Comparison of ENCODE assay signal across 14 mouse cellular contexts in the genomic region with DNA sequence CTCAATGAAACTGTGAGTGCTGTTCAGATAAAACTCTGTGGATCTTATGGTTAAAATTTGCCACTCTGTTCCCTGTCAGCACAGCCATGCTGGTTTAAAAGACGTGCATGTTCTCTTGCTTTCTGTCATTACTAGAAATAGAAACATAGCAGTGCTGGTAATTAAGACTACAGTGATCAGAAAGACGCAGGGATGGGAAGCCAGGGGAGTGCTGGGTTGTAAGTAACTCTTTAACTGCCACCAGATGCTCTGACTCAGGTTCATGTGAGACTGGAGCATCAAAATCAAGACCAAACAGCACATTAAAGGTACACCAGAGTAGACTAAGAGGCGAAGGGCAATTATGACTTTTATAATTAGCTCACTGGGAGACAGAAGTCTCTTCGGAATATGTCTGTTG.
"Had no signal": no experiment of that assay in that cellular context is flagged by ENCODE, and none has a peak within 500 bp of the region (broad histone marks: within the 10 kb centered on the region; RNA-seq: fewer than 3 reads in every experiment).

No protein-coding gene starts in this region.

- H3K4me2 ChIP-seq: liver, embryonic 11.5 days; liver, embryonic 15.5 days; midbrain, embryonic 13.5 days; stomach, embryonic 15.5 days had no signal

- H3K27ac ChIP-seq: left cerebral cortex, adult 2 months; limb, embryonic 10.5 days; liver, embryonic 15.5 days; midbrain, embryonic 13.5 days; stomach, embryonic 15.5 days had no signal

- ATAC-seq: lung, postnatal 0 days; midbrain, embryonic 13.5 days had no signal

- H3K4me3 ChIP-seq: left cerebral cortex, adult 2 months; limb, embryonic 10.5 days; liver, embryonic 15.5 days; midbrain, embryonic 13.5 days; stomach, embryonic 15.5 days had no signal

- H3K9ac ChIP-seq: liver, embryonic 15.5 days; midbrain, embryonic 13.5 days; stomach, embryonic 15.5 days had no signal

- H3K9me3 ChIP-seq: limb, embryonic 10.5 days; liver, embryonic 15.5 days; midbrain, embryonic 13.5 days; stomach, embryonic 15.5 days had no signal

- H3K4me1 ChIP-seq: liver, embryonic 15.5 days; midbrain, embryonic 13.5 days; stomach, embryonic 15.5 days had no signal

- H3K27me3 ChIP-seq: liver, embryonic 15.5 days; midbrain, embryonic 13.5 days; stomach, embryonic 15.5 days had no signal

- DNase-seq: kidney, postnatal 10 days; kidney, postnatal 4 days; lung, adult 2 months; lung, postnatal 36 days; right cerebral cortex, postnatal 14 days; thymus, adult 2 months; thymus, postnatal 25 days had no signal
